Mouse (Mus musculus): ENCODE results near the gene Asb18. TPM values are rescaled to one million over a fixed set of nuclear protein-coding genes. Genes with fewer than 3 reads are reported as not detected.

Gene Asb18
- polyA plus RNA-seq, 1 experiment from 2014 or later = 0.22 TPM

GRCm38 (mm10) chr1:89938884-89939595 is 75.4 kb downstream of the Asb18 start:
- Histone ChIP-seq H3K4me1 (replicated peaks) (peaks cover 74% of the 10 kb centered on the region), H3K27me3 (ENCODE audit: insufficient read depth, poor library complexity, severe bottlenecking) (peaks cover 95% of the 10 kb centered on the region), H3K9me3 (no peaks in the 10 kb centered on the region), H3K4me3 (no peak overlapping the region), H3K36me3 (no peaks in the 10 kb centered on the region), H3K27ac (no peak overlapping the region)
- no peak for DNase-seq (ENCODE audit: low spot score)
- WGBS = 26% methylated on average over 16 of the region's 16 CpGs

GRCm38 (mm10) chr1:89935493-89936348 is 78.7 kb downstream of the Asb18 start:
- Histone ChIP-seq H3K27ac (peak overlapping the region; percentile 76), H3K27me3 (ENCODE audit: insufficient read depth, poor library complexity, severe bottlenecking) (peaks cover 99% of the 10 kb centered on the region), H3K9me3 (no peaks in the 10 kb centered on the region), H3K4me1 (replicated peaks) (peaks cover 73% of the 10 kb centered on the region), H3K36me3 (no peaks in the 10 kb centered on the region), H3K4me3 (peak overlapping the region; percentile 36)
- WGBS = 1% methylated on average over 29 of the region's 29 CpGs
- DNase-seq (ENCODE audit: low spot score) = no peak

- H3K9me3 ChIP-seq = no peaks in the 10 kb centered on the region
- H3K27ac ChIP-seq = peak overlapping the region; percentile 53
- WGBS = 2% methylated on average over 19 of the region's 19 CpGs
- peaks cover 74% of the 10 kb centered on the region for H3K4me1 ChIP-seq (replicated peaks)
- H3K27me3 ChIP-seq (ENCODE audit: insufficient read depth, poor library complexity, severe bottlenecking) = peaks cover 99% of the 10 kb centered on the region
- DNase-seq (ENCODE audit: low spot score) = no peak
- no peaks in the 10 kb centered on the region for H3K36me3 ChIP-seq
- H3K4me3 ChIP-seq = peak overlapping the region; percentile 36
Observed at GRCm38 (mm10) chr1:89934316-89935260, 79.9 kb downstream of the Asb18 start.

DNA sequence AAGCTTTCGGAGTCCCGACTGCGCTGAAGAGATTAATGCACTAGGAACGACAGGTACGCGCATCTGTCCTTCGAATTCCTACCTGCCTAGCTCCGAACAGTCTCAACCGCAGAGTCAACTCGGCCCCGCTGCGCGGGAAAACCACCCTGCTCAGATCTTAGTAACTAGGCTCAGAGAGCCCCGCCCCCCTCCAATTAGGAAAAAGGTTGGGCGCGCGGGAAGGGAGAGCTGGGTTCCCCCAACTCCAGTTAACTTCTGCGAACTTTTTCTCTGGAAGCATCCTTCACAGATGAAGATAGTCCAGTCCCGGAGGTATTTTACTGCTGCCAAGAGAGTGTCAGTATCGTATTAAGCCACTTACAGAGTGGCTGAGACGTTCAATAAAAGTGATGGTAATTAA is 80.7 kb downstream of the Asb18 start:
- DNase-seq (ENCODE audit: low spot score) = no peak
- H3K27ac ChIP-seq = peak overlapping the region; percentile 53
- peaks cover 99% of the 10 kb centered on the region for H3K27me3 ChIP-seq (ENCODE audit: insufficient read depth, poor library complexity, severe bottlenecking)
- peaks cover 82% of the 10 kb centered on the region for H3K4me1 ChIP-seq (replicated peaks)
- WGBS = under 1% methylated on average over 21 of the region's 21 CpGs
- H3K36me3 ChIP-seq = no peaks in the 10 kb centered on the region
- peak overlapping the region; percentile 36 for H3K4me3 ChIP-seq
- no peaks in the 10 kb centered on the region for H3K9me3 ChIP-seq

DNA sequence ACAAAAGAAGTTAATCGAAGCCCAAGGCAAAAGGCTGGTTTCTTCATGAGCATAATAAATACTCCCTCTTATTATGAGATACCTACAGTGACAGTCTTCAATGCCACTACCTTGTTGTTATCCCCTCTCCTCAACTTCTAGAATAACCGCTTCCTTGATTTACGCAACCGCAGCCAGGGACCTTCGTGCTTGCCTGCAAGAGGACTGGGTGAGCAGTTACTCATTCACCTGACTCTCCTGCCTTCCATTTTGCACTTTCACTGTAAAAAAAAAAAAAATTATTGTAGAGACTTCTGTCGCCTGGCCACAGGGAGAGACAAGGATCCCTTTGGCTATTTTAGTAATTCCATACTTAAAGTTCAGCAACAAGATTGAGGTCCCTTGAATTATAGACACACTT is 81.4 kb downstream of the Asb18 start:
- H3K27ac ChIP-seq = peak overlapping the region; percentile 76; the same call in 1 of the 2 replicates
- 3% methylated on average over 6 of the region's 6 CpGs for WGBS
- H3K9me3 ChIP-seq = no peaks in the 10 kb centered on the region
- H3K4me1 ChIP-seq (replicated peaks) = peaks cover 88% of the 10 kb centered on the region
- H3K36me3 ChIP-seq = no peaks in the 10 kb centered on the region
- peaks cover 99% of the 10 kb centered on the region for H3K27me3 ChIP-seq (ENCODE audit: insufficient read depth, poor library complexity, severe bottlenecking)
- no peak for DNase-seq (ENCODE audit: low spot score)
- H3K4me3 ChIP-seq = peak overlapping the region; percentile 77

- Histone ChIP-seq H3K4me1 (replicated peaks) (peaks cover 92% of the 10 kb centered on the region), H3K9me3 (no peaks in the 10 kb centered on the region), H3K36me3 (no peaks in the 10 kb centered on the region), H3K4me3 (peak overlapping the region; percentile 77), H3K27me3 (ENCODE audit: insufficient read depth, poor library complexity, severe bottlenecking) (peaks cover 99% of the 10 kb centered on the region), H3K27ac (peak overlapping the region; percentile 76)
- WGBS = 1% methylated on average over 16 of the region's 16 CpGs
- peak; percentile 74 for DNase-seq (ENCODE audit: low spot score)
Observed at GRCm38 (mm10) chr1:89932616-89933015, 81.8 kb downstream of the Asb18 start.

GRCm38 (mm10) chr1:89932021-89932423 is 82.4 kb downstream of the Asb18 start:
- peaks cover 98% of the 10 kb centered on the region for H3K4me1 ChIP-seq (replicated peaks)
- H3K27ac ChIP-seq = peak overlapping the region; percentile 76
- no peaks in the 10 kb centered on the region for H3K9me3 ChIP-seq

GRCm38 (mm10) chr1:89931120-89931519 is 83.3 kb downstream of the Asb18 start, which contains the start of gene Gbx2:
Gbx2 (minus strand) TSS chr1:89931179.
- Histone ChIP-seq H3K9me3 (no peaks in the 10 kb centered on the region), H3K36me3 (no peaks in the 10 kb centered on the region), H3K4me1 (replicated peaks) (peaks cover 98% of the 10 kb centered on the region), H3K4me3 (peak within 1 kb of the TSS; percentile 77), H3K27me3 (ENCODE audit: insufficient read depth, poor library complexity, severe bottlenecking) (peaks cover 99% of the 10 kb centered on the region), H3K27ac (peak within 1 kb of the TSS; percentile 92)
- under 1% methylated on average over 33 of the region's 33 CpGs for WGBS
- DNase-seq (ENCODE audit: low spot score) = peak; percentile 91

More at GRCm38 (mm10) chr1:89932021-89932423, 82.4 kb downstream of the Asb18 start:
- peaks cover 99% of the 10 kb centered on the region for H3K27me3 ChIP-seq (ENCODE audit: insufficient read depth, poor library complexity, severe bottlenecking)
- peak; percentile 56 for DNase-seq (ENCODE audit: low spot score)
- no peaks in the 10 kb centered on the region for H3K36me3 ChIP-seq
- 1% methylated on average over 19 of the region's 19 CpGs for WGBS
- H3K4me3 ChIP-seq = peak overlapping the region; percentile 77

DNA sequence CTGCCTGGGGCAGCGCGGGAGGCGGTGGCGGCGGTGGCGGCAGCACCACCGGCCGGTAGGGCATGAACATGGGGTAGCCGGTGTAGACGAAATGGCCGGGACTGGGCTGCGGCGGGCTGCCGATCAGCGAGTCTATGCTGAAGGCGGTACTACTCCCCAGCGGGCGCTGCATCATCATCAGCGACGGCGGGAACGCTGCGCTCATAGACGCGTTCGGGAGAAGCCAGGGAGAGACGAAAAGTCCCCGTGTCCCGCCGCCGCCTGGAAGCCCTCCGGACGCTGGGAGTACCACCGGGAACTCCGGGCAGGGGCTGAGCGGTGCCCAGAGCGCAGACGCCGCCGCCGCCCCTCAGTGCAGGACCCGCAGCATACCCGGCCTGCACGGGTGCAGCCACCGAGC is 83.9 kb downstream of the Asb18 start:
- Histone ChIP-seq H3K36me3 (no peaks in the 10 kb centered on the region), H3K27me3 (ENCODE audit: insufficient read depth, poor library complexity, severe bottlenecking) (peaks cover 99% of the 10 kb centered on the region), H3K4me3 (peak overlapping the region; percentile 77), H3K9me3 (no peaks in the 10 kb centered on the region), H3K27ac (peak overlapping the region; percentile 92), H3K4me1 (replicated peaks) (peaks cover 98% of the 10 kb centered on the region)
- DNase-seq (ENCODE audit: low spot score) = peak; percentile 66
- WGBS = under 1% methylated on average over 45 of the region's 45 CpGs

- under 1% methylated on average over 55 of the region's 55 CpGs for WGBS
- H3K27me3 ChIP-seq (ENCODE audit: insufficient read depth, poor library complexity, severe bottlenecking) = peaks cover 99% of the 10 kb centered on the region
- no peaks in the 10 kb centered on the region for H3K36me3 ChIP-seq
- peaks cover 98% of the 10 kb centered on the region for H3K4me1 ChIP-seq (replicated peaks)
- peak overlapping the region; percentile 77 for H3K4me3 ChIP-seq
- H3K27ac ChIP-seq = peak overlapping the region; percentile 92
- H3K9me3 ChIP-seq = no peaks in the 10 kb centered on the region
- peak; percentile 77 for DNase-seq (ENCODE audit: low spot score)
Observed at GRCm38 (mm10) chr1:89929721-89930505, 84.6 kb downstream of the Asb18 start.

DNA sequence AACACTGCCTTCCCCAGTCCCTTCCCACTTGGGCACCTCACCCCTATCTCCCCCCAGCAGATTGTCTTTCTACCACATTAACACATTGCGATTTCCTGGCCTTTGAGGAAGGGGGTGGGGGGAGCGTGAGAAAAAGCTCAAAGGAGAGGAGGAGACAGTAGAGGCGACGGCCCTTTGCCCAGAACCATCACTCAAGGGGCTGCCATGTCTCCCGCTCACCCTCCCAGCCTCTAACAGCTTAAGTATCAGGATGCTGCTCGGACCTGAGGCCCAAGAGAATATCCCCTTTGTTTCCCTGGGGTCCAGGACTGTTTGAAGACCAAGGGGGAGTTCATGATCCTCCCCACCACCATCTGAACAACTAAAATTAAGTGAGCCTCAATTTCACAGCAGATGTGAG is 85.3 kb downstream of the Asb18 start:
- peaks cover 98% of the 10 kb centered on the region for H3K4me1 ChIP-seq (replicated peaks)
- H3K27me3 ChIP-seq (ENCODE audit: insufficient read depth, poor library complexity, severe bottlenecking) = peaks cover 99% of the 10 kb centered on the region
- H3K36me3 ChIP-seq = no peaks in the 10 kb centered on the region
- peak overlapping the region; percentile 92 for H3K27ac ChIP-seq
- DNase-seq (ENCODE audit: low spot score) = peak; percentile 59
- no peaks in the 10 kb centered on the region for H3K9me3 ChIP-seq
- WGBS = 0% methylated on average over 6 of the region's 6 CpGs
- peak overlapping the region; percentile 77 for H3K4me3 ChIP-seq

Data from hindbrain, embryonic 10.5 days (tissue).